Mouse (Mus musculus) heart, postnatal 0 days (tissue): ENCODE results near the gene Dag1. TPM values are rescaled to one million over a fixed set of nuclear protein-coding genes. Genes with fewer than 3 reads are reported as not detected.

Experiments used
- ATAC-seq: fragments of 200-750 bp; cut with Nextera tagmentation; 2 replicates; pipeline ENCODE4 v1.8.0; 2017; ENCODE audit warnings: low read depth, moderate number of reproducible peaks, moderate library complexity; ENCODE audit not compliant: insufficient read depth
- DNase-seq: peaks from one replicate; pipeline ENCODE4 v3.0.0-alpha.2; 2016; ENCODE audit warnings: low spot score
- H3K27ac ChIP-seq: fragments of 300-500 bp; sonication (generic); 2 replicates; pipeline ENCODE4 v1.5.1; 2014; ENCODE audit warnings: low read depth, mild to moderate bottlenecking
- H3K27me3 ChIP-seq: fragments of 300-500 bp; sonication (generic); 2 replicates; pipeline ENCODE4 v1.6.1; 2014; ENCODE audit warnings: low read length, mixed read lengths; ENCODE audit not compliant: control insufficient read depth, insufficient read depth
- H3K36me3 ChIP-seq: fragments of 300-500 bp; sonication (generic); replicated peaks from 2 replicates; pipeline ENCODE4 v1.6.1; 2014; ENCODE audit warnings: low read length, mixed read lengths; ENCODE audit not compliant: control insufficient read depth, insufficient read depth
- H3K4me1 ChIP-seq: fragments of 300-500 bp; sonication (generic); 2 replicates; pipeline ENCODE4 v1.6.1; 2014; ENCODE audit warnings: antibody characterized with exemption; ENCODE audit not compliant: control insufficient read depth, insufficient read depth
- H3K4me2 ChIP-seq: fragments of 300-500 bp; sonication (generic); 2 replicates; pipeline ENCODE4 v1.6.1; 2014; ENCODE audit warnings: low read depth, mild to moderate bottlenecking, low read length, moderate library complexity
- H3K4me3 ChIP-seq: fragments of 300-500 bp; sonication (generic); 2 replicates; pipeline ENCODE4 v1.5.1; 2014; ENCODE audit warnings: low read depth, low read length
- H3K9ac ChIP-seq: fragments of 300-500 bp; sonication (generic); replicated peaks from 2 replicates; pipeline ENCODE4 v1.6.1; 2014; ENCODE audit warnings: low read depth, low read length, mixed read lengths
- H3K9me3 ChIP-seq: fragments of 300-500 bp; sonication (generic); replicated peaks from 2 replicates; pipeline ENCODE4 v1.6.1; 2016; ENCODE audit warnings: low read length; ENCODE audit not compliant: control insufficient read depth
- CTCF ChIP-seq: IDR thresholded peaks from 2 replicates; pipeline ENCODE4 v1.5.1; 2016; ENCODE audit warnings: antibody characterized with exemption, control low read depth, low read depth
- EP300 ChIP-seq: IDR thresholded peaks from 2 replicates; pipeline ENCODE4 v1.6.1; 2016; ENCODE audit warnings: antibody characterized with exemption, low read depth
- WGBS: fragments of 180-500 bp; shearing (Covaris S2); extraction: QIAGEN DNeasy Blood & Tissue Kit; methylation state at CpG from one replicate; pipeline ENCODE4 v1.1.7; 2014; 5-methylcytosine and 5-hydroxymethylcytosine counted together
- polyA plus RNA-seq: library from polyadenylated mRNA; unstranded; fragments of >200 nt; fragmentation: Nextera tagmentation; extraction: Ambion mirVana; gene quantifications from 2 replicates; pipeline ENCODE4 v1.2.1, GENCODE M21; 2015
- total RNA-seq: library from RNA; depleted of rRNA; stranded (reverse); fragments of >200 nt; gene quantifications from 2 replicates; pipeline ENCODE4 v1.2.3, GENCODE M21; 2014; ENCODE audit warnings: low replicate concordance

Gene Dag1
- total and polyA plus RNA-seq, 2 experiments from 2014 or later: 106 to 209 TPM

- Histone ChIP-seq H3K4me2 (peak overlapping the region; percentile 93), H3K4me1 (peaks cover 19% of the 10 kb centered on the region), H3K4me3 (peak overlapping the region; percentile 88), H3K27me3 (no peaks in the 10 kb centered on the region), H3K9me3 (no peaks in the 10 kb centered on the region), H3K27ac (peak overlapping the region; percentile 96), H3K36me3 (peaks cover 23% of the 10 kb centered on the region), H3K9ac (peak overlapping the region; percentile 92)
- DNase-seq: no peak
- TF ChIP-seq CTCF (no peak), EP300 (no peak)
- ATAC-seq: no peak
- 0% methylated on average over 1 of the region's 1 CpGs for WGBS
These were observed 41.4 kb upstream of the Dag1 start for GRCm38 (mm10) chr9:108305170-108305569.

GRCm38 (mm10) chr9:108304716-108305115, 41.0 kb upstream of the Dag1 start:
- Histone ChIP-seq H3K27ac (peak overlapping the region; percentile 96), H3K27me3 (no peaks in the 10 kb centered on the region), H3K4me1 (peaks cover 19% of the 10 kb centered on the region), H3K4me3 (peak overlapping the region; percentile 88), H3K9ac (0 out of 2 replicates have a peak overlapping the region, but pooled peaks have one; percentile 92), H3K4me2 (peak overlapping the region; percentile 93), H3K9me3 (no peaks in the 10 kb centered on the region), H3K36me3 (peaks cover 23% of the 10 kb centered on the region)
- DNase-seq: no peak
- WGBS: 28% methylated on average over 4 of the region's 4 CpGs
- ATAC-seq: no peak
- TF ChIP-seq EP300 (no peak), CTCF (no peak)

- Histone ChIP-seq H3K27me3 (no peaks in the 10 kb centered on the region), H3K9me3 (no peaks in the 10 kb centered on the region), H3K36me3 (peaks cover 23% of the 10 kb centered on the region), H3K9ac (no peak overlapping the region), H3K4me2 (no peak overlapping the region), H3K27ac (no peak overlapping the region), H3K4me3 (no peak overlapping the region), H3K4me1 (peaks cover 9% of the 10 kb centered on the region)
- DNase-seq (no peak), ATAC-seq (no peak)
- TF ChIP-seq CTCF (no peak), EP300 (no peak)
- 78% methylated on average over 3 of the region's 3 CpGs for WGBS
These were observed 38.1 kb upstream of the Dag1 start for GRCm38 (mm10) chr9:108301853-108302252.

GRCm38 (mm10) chr9:108296453-108297355, 32.9 kb upstream of the Dag1 start, which contains the start of gene Amt:
TSS of gene Amt (plus strand) at chr9:108296853.
- 37% methylated on average over 18 of the region's 18 CpGs for WGBS
- Histone ChIP-seq H3K36me3 (peaks cover 23% of the 10 kb centered on the region), H3K27ac (no peak within 1 kb of the TSS), H3K9me3 (no peaks in the 10 kb centered on the region), H3K9ac (no peak within 1 kb of the TSS), H3K27me3 (no peaks in the 10 kb centered on the region), H3K4me2 (peak within 1 kb of the TSS; percentile 39; the same call in 1 of the 2 replicates), H3K4me1 (no peaks in the 10 kb centered on the region), H3K4me3 (peak within 1 kb of the TSS; percentile 16; the same call in 1 of the 2 replicates)
- DNase-seq (no peak), ATAC-seq (peak; percentile 29; the same call in 1 of the 2 replicates)
- TF ChIP-seq EP300: no peak
- no peak for TF ChIP-seq CTCF

- H3K27me3 ChIP-seq: no peaks in the 10 kb centered on the region
- TF ChIP-seq CTCF (no peak), EP300 (no peak)
- H3K4me3 ChIP-seq: peak overlapping the region; percentile 57
- DNase-seq: no peak
- 43% methylated on average over 6 of the region's 6 CpGs for WGBS
- peak overlapping the region; percentile 75 for H3K4me2 ChIP-seq
- H3K9ac ChIP-seq: 0 out of 2 replicates have a peak overlapping the region, but pooled peaks have one; percentile 44
- no peak for ATAC-seq
- peak overlapping the region; percentile 13; the same call in 1 of the 2 replicates for H3K27ac ChIP-seq
- peaks cover 21% of the 10 kb centered on the region for H3K36me3 ChIP-seq
- H3K9me3 ChIP-seq: no peaks in the 10 kb centered on the region
- H3K4me1 ChIP-seq: peaks cover 6% of the 10 kb centered on the region; the same call in 1 of the 2 replicates
These were observed 27.0 kb upstream of the Dag1 start for GRCm38 (mm10) chr9:108290773-108291172.
